Mouse (Mus musculus) heart, embryonic 13.5 days (tissue): Measurements from ENCODE around the gene Dock1. TPM values are rescaled to one million over a fixed set of nuclear protein-coding genes. Genes with fewer than 3 reads are reported as not detected.

Experiments
- ATAC-seq: fragments of 200-750 bp; cut with Nextera tagmentation; 2 replicates; pipeline ENCODE4 v1.8.0; 2017; ENCODE audit warnings: moderate TSS enrichment; ENCODE audit not compliant: insufficient number of reproducible peaks, low FRiP score, low TSS enrichment; ENCODE audit errors: extremely low read depth
- H3K27ac ChIP-seq: fragments of 300-500 bp; sonication (generic); replicated peaks from 2 replicates; pipeline ENCODE4 v1.5.1; 2015; ENCODE audit warnings: moderate library complexity, mild to moderate bottlenecking, inconsistent platforms
- H3K27me3 ChIP-seq: fragments of 300-500 bp; sonication (generic); replicated peaks from 2 replicates; pipeline ENCODE4 v1.6.1; 2015; ENCODE audit warnings: mild to moderate bottlenecking, inconsistent platforms
- H3K36me3 ChIP-seq: fragments of 300-500 bp; sonication (generic); 2 replicates; pipeline ENCODE4 v1.6.1; 2015; ENCODE audit warnings: mild to moderate bottlenecking, inconsistent platforms
- H3K4me1 ChIP-seq: fragments of 300-500 bp; sonication (generic); 2 replicates; pipeline ENCODE4 v1.6.1; 2015; ENCODE audit warnings: inconsistent platforms
- H3K4me2 ChIP-seq: fragments of 300-500 bp; sonication (generic); 2 replicates; pipeline ENCODE4 v1.6.1; 2015; ENCODE audit warnings: inconsistent platforms, mild to moderate bottlenecking, moderate library complexity
- H3K4me3 ChIP-seq: fragments of 300-500 bp; sonication (generic); 2 replicates; pipeline ENCODE4 v1.5.1; 2015; ENCODE audit warnings: moderate library complexity, mild to moderate bottlenecking, inconsistent platforms
- H3K9ac ChIP-seq: fragments of 300-500 bp; sonication (generic); 2 replicates; pipeline ENCODE4 v1.6.1; 2015; ENCODE audit warnings: inconsistent platforms, mild to moderate bottlenecking, moderate library complexity
- H3K9me3 ChIP-seq: fragments of 300-500 bp; sonication (generic); 2 replicates; pipeline ENCODE4 v1.6.1; 2016; ENCODE audit warnings: inconsistent platforms
- WGBS: fragments of 180-500 bp; shearing (Covaris S2); methylation state at CpG from one replicate; pipeline ENCODE4 v1.1.7; 2015; ENCODE audit warnings: mixed read lengths; 5-methylcytosine and 5-hydroxymethylcytosine counted together
- polyA plus RNA-seq: library from polyadenylated mRNA; unstranded; fragments of >200 nt; fragmentation: Nextera tagmentation; extraction: Ambion mirVana; gene quantifications from 2 replicates; pipeline ENCODE4 v1.2.1, GENCODE M21; 2015

Dock1 gene
- polyA plus RNA-seq, 1 experiment from 2014 or later, result 19.8 TPM

DNA sequence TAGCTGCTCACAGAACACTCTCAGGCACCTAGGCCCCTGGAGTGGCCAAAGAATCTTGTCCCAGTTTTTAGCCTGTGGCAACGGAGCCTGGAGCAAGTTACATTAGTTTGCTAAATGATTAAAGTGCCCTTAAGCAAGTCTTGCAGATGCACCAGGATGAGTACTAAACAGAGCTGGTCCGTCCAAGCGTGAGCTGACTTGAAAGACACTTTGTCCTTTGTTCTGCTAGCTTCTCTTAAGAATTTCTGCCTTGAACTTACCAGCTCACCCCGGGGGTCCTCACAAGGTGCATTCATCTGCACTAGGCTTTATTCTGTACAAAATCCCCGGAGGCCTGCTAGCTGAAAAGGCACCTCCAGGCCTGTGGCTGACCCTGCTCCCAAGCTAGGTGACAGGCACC, 394.8 kb downstream of the Dock1 start:
- Histone ChIP-seq H3K9me3 (peaks cover 7% of the 10 kb centered on the region), H3K9ac (no peak overlapping the region), H3K4me1 (no peaks in the 10 kb centered on the region), H3K4me2 (no peak overlapping the region), H3K27ac (no peak overlapping the region), H3K4me3 (no peak overlapping the region), H3K36me3 (peaks cover 17% of the 10 kb centered on the region), H3K27me3 (no peaks in the 10 kb centered on the region)
- ATAC-seq, result no peak
- 71% methylated on average over 5 of the region's 5 CpGs for WGBS

DNA sequence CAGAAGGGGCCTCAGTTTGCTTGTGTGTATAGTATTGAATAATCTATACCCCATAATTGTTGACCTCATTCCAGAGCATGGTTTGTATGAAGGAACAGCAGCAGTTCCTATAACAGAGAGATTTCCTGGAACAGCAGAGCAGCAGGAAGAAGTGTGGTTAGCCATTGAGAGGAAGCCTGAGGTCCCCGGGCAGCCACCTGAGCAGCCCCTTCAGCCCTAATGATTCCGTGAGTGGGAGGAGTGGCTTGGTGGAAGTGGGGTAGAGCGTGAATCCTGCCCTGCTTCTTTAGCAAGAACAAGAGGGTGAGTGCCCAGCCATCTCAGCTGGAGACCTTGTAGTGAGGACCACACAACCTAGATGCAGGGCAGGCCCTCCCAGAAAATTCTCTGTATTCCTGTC, 398.4 kb downstream of the Dock1 start:
- no peak for ATAC-seq
- H3K4me3 ChIP-seq, result no peak overlapping the region
- no peaks in the 10 kb centered on the region for H3K4me1 ChIP-seq
- no peak overlapping the region for H3K27ac ChIP-seq
- H3K36me3 ChIP-seq, result peaks cover 7% of the 10 kb centered on the region; the same call in 1 of the 2 replicates
- H3K9ac ChIP-seq, result no peak overlapping the region
- H3K27me3 ChIP-seq, result no peaks in the 10 kb centered on the region
- H3K4me2 ChIP-seq, result no peak overlapping the region
- WGBS, result 81% methylated on average over 3 of the region's 3 CpGs
- peaks cover 6% of the 10 kb centered on the region; the same call in 1 of the 2 replicates for H3K9me3 ChIP-seq

DNA sequence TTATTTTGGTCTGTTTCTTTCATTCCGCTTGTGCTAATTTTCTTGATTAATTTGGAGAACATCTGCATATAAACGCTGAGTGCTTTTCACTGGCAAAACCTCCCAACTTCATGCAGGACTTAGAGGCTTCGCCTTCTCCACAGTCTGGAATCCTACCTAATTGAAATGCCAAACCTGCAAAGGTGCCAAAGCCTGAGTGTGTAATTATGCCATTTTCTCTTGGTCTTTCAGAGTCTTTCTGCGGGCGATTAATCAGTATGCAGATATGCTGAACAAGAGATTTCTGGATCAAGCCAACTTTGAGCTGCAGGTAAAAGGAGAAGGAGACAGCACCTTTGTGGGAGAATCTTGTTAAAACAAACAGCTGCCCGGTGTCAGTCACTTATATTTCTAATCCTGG, 406.4 kb downstream of the Dock1 start:
- no peaks in the 10 kb centered on the region for H3K27me3 ChIP-seq

DNA sequence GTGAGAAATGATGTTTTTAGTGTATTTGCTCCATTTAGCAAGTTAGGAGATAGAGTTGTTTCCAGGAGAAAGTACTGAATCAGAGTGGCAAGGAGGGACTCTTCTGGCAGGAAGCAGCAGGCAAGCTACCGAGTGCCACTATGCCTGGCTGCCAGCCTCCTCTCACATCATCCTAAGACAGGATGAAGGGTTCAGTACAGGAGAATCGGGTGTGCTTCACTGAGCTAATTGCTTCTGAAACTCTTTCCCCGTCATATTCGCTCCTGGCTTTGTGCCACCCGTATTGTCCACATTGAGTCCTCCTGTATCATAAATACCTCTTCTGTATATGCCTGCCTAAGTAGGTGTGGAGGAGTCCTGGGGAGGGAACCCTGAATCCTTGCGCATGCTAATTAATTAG, 406.9 kb downstream of the Dock1 start:
- Histone ChIP-seq H3K4me2 (no peak overlapping the region), H3K9ac (no peak overlapping the region), H3K27me3 (no peaks in the 10 kb centered on the region), H3K4me1 (0 out of 2 replicates have a peak, but pooled peaks cover 2% of the 10 kb centered on the region), H3K4me3 (no peak overlapping the region), H3K27ac (no peak overlapping the region), H3K9me3 (no peaks in the 10 kb centered on the region), H3K36me3 (peaks cover 20% of the 10 kb centered on the region)
- 76% methylated on average over 6 of the region's 6 CpGs for WGBS
- ATAC-seq, result no peak

More for the DNA sequence above, 406.4 kb downstream of the Dock1 start:
- 81% methylated on average over 6 of the region's 6 CpGs for WGBS
- ATAC-seq, result no peak
- no peak overlapping the region for H3K9ac ChIP-seq
- H3K9me3 ChIP-seq, result no peaks in the 10 kb centered on the region
- H3K27ac ChIP-seq, result no peak overlapping the region
- no peak overlapping the region for H3K4me2 ChIP-seq
- H3K4me1 ChIP-seq, result 0 out of 2 replicates have a peak, but pooled peaks cover 2% of the 10 kb centered on the region
- no peak overlapping the region for H3K4me3 ChIP-seq
- H3K36me3 ChIP-seq, result peaks cover 16% of the 10 kb centered on the region

DNA sequence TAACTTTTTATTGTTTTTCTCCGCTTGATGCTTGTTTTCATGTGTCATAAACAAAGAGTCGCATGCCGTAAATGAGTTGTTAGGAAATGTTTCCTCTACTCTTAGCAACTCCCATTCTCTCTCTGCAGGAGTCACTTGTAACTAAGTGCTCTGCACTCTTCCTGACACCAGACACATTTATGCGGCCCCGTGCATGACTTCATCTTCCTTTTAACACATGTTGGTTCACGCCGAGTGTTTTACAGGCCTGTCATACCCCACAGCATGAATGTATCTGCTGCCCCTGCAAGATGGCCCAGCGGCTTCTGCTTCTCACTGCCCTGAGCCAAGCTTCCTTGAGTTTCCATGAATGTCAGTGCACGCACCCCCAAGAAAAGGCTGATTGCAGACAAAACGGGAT, 407.4 kb downstream of the Dock1 start:
- H3K4me1 ChIP-seq, result 0 out of 2 replicates have a peak, but pooled peaks cover 2% of the 10 kb centered on the region
- no peak for ATAC-seq
- H3K36me3 ChIP-seq, result peaks cover 25% of the 10 kb centered on the region
- no peak overlapping the region for H3K9ac ChIP-seq
- H3K4me2 ChIP-seq, result no peak overlapping the region
- H3K4me3 ChIP-seq, result no peak overlapping the region
- WGBS, result 56% methylated on average over 10 of the region's 10 CpGs
- no peak overlapping the region for H3K27ac ChIP-seq
- no peaks in the 10 kb centered on the region for H3K9me3 ChIP-seq
- no peaks in the 10 kb centered on the region for H3K27me3 ChIP-seq

DNA sequence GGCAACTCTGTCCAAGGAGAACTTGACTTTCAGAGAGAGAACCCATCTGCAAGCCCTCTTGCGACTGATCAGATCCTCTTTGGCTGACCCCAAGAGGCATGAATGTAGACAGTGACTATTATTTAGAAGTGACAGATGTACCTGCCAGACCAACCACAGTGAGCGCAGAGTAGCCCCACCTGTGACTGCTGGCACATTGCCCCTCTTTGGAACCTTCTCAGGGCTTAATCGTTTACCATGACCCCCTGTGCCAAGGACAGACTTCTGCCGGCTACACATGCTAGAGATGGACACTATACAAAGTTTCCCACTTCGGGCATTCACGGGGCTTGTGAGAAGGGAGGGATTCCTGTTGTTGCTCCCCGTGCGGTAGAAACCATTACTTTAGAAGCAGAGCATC, 413.0 kb downstream of the Dock1 start:
- H3K4me3 ChIP-seq, result no peak overlapping the region
- H3K4me2 ChIP-seq, result no peak overlapping the region
- H3K36me3 ChIP-seq, result peaks cover 23% of the 10 kb centered on the region
- no peak overlapping the region for H3K27ac ChIP-seq
- ATAC-seq, result no peak
- no peak overlapping the region for H3K9ac ChIP-seq
- 75% methylated on average over 8 of the region's 8 CpGs for WGBS
- peaks cover 21% of the 10 kb centered on the region for H3K4me1 ChIP-seq
- H3K27me3 ChIP-seq, result no peaks in the 10 kb centered on the region
- no peaks in the 10 kb centered on the region for H3K9me3 ChIP-seq

DNA sequence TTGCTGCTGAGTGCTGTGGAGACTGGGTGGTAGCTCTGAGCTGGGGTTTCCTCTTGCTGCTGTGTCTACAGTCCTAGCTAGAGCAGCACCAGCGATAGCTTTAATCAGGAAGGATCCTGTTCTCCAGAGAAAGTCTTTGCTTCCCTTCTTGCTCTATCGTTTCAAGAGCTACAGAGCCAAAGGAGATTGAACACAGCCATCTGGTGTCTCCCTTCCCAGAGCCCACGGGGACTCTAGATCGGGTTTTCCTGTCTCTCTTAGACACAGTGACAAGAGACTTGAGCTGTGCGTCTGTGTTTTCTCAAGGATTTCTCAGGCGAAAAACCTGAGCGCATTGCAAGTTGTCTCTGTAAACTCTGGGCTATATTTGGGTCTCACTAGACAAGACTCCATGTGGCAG, 413.6 kb downstream of the Dock1 start:
- peaks cover 27% of the 10 kb centered on the region for H3K4me1 ChIP-seq
- peak overlapping the region; percentile 46; the same call in 1 of the 2 replicates for H3K27ac ChIP-seq
- WGBS, result 31% methylated on average over 7 of the region's 7 CpGs
- H3K4me2 ChIP-seq, result peak overlapping the region; percentile 18; the same call in 1 of the 2 replicates
- H3K9me3 ChIP-seq, result no peaks in the 10 kb centered on the region
- no peak for ATAC-seq
- H3K27me3 ChIP-seq, result no peaks in the 10 kb centered on the region
- H3K4me3 ChIP-seq, result no peak overlapping the region
- H3K9ac ChIP-seq, result no peak overlapping the region
- H3K36me3 ChIP-seq, result peaks cover 22% of the 10 kb centered on the region

DNA sequence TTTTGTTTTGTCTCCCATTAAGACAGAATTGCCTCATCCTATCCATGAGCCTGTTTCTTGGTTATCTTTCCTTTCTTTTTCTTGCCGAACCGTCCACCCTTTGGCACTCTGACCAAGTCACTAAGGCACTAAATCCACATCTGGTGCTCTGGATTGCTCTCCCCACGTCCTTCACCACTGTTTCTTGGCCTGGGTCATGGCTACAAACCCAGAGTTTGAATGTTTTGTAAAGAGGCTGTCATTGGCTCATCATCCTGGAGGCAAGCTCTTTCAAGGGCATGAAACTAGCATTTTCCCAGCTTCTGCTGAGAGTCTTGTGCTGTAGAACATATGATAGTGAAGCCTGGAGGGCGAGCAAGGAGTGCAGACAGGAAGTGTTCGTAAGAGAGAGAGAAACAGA, 416.1 kb downstream of the Dock1 start:
- WGBS, result 69% methylated on average over 5 of the region's 5 CpGs
- H3K27me3 ChIP-seq, result no peaks in the 10 kb centered on the region

DNA sequence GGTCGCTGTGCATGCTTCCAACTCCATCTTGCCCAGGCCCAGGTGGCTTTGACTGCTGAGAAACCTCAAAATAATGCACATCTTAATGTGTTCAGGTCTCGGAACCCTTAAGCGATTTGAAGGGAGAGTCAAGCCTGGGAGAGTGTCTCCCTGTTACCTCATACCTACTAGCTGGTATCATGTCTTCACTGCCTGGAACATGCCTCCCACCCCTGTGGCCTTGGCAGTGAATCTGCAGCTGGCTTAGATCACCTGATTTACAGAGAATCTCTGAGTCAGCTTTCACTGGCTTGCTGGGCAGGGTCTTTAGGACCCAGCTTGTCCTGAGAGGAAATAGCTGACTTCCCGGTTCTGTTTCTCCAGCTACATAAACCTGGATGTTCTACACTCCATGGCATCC, 419.2 kb downstream of the Dock1 start:
- 80% methylated on average over 4 of the region's 4 CpGs for WGBS
- no peaks in the 10 kb centered on the region for H3K27me3 ChIP-seq
- H3K4me1 ChIP-seq, result peaks cover 23% of the 10 kb centered on the region
- H3K36me3 ChIP-seq, result peaks cover 14% of the 10 kb centered on the region; the same call in 1 of the 2 replicates
- H3K27ac ChIP-seq, result no peak overlapping the region
- H3K9ac ChIP-seq, result no peak overlapping the region
- ATAC-seq, result no peak
- H3K9me3 ChIP-seq, result no peaks in the 10 kb centered on the region
- no peak overlapping the region for H3K4me3 ChIP-seq
- H3K4me2 ChIP-seq, result no peak overlapping the region

More for the DNA sequence above, 416.1 kb downstream of the Dock1 start:
- Histone ChIP-seq H3K4me3 (no peak overlapping the region), H3K36me3 (peaks cover 17% of the 10 kb centered on the region), H3K9ac (no peak overlapping the region), H3K4me1 (peaks cover 31% of the 10 kb centered on the region), H3K4me2 (no peak overlapping the region), H3K9me3 (no peaks in the 10 kb centered on the region), H3K27ac (no peak overlapping the region)
- no peak for ATAC-seq

DNA sequence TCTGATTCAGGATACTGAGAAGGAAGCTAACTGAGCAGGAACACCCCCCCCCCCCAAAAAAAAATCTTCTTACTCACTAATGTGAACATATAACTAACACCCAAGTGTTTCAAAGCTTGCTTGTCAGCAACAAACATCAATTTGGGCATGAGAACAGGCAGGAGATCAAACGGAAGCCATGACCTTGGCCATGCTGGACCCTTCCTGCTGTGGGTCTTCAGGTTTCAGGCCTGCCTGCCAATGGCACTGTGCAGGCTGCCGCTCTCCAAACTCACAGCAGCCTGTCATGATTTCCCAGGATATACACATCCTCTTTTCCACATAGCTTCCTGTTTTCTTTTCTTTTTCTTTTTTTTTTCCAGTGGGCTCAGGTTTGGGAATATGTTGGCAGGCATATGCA, 423.4 kb downstream of the Dock1 start:
- H3K27me3 ChIP-seq, result no peaks in the 10 kb centered on the region
- H3K36me3 ChIP-seq, result peaks cover 19% of the 10 kb centered on the region; the same call in 1 of the 2 replicates
- ATAC-seq, result no peak
- H3K27ac ChIP-seq, result no peak overlapping the region
- H3K4me3 ChIP-seq, result no peak overlapping the region
- no peak overlapping the region for H3K9ac ChIP-seq
- H3K4me1 ChIP-seq, result peaks cover 12% of the 10 kb centered on the region
- H3K9me3 ChIP-seq, result no peaks in the 10 kb centered on the region
- WGBS, result 56% methylated on average over 2 of the region's 2 CpGs
- H3K4me2 ChIP-seq, result no peak overlapping the region

DNA sequence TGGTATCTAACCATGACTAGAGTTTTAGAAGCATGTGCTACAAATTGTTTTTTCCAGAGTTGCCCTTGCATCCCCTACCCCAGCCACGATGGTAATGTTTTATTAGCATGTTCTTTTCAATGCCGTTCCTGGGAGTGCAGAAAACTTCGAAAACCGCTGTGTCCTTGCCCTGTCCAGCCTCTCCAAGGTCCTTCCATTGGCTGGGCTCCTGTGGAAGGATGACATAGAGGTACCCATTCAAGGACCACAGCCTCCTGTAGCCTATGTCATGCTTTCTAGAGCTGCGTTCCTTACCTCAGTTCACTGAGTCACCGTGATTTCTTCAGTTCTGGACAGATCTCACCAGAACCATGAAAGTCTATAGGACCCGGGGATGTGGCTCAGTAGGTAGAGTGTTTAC, 431.5 kb downstream of the Dock1 start:
- Histone ChIP-seq H3K27ac (no peak overlapping the region), H3K27me3 (no peaks in the 10 kb centered on the region), H3K9me3 (no peaks in the 10 kb centered on the region), H3K4me1 (peaks cover 15% of the 10 kb centered on the region), H3K9ac (no peak overlapping the region), H3K36me3 (peaks cover 24% of the 10 kb centered on the region), H3K4me2 (no peak overlapping the region), H3K4me3 (no peak overlapping the region)
- no peak for ATAC-seq
- WGBS, result 88% methylated on average over 7 of the region's 7 CpGs

DNA sequence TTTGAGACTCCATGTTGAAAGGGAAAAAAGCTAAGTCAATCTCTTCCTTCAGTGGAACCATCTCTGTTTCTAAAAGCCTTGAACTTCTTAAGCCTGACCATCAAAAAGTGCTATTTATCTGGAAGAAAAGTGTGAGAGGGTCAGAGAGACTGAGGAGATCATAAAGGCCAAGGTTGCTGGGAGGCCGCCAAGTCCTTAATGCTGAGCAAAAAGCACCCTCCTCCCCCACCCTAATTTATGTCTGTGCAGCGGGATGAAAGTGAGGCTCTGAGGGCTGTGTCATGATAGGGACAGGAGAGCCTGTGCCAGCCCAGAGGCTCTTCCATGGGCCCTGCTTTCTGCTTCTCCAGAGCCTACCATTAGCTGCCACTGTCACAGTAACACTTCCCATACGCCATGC, 436.1 kb downstream of the Dock1 start:
- Histone ChIP-seq H3K36me3 (peaks cover 46% of the 10 kb centered on the region), H3K4me3 (no peak overlapping the region), H3K4me2 (no peak overlapping the region), H3K27ac (no peak overlapping the region), H3K4me1 (no peaks in the 10 kb centered on the region), H3K9ac (no peak overlapping the region), H3K27me3 (no peaks in the 10 kb centered on the region), H3K9me3 (no peaks in the 10 kb centered on the region)
- ATAC-seq, result no peak
- 73% methylated on average over 3 of the region's 3 CpGs for WGBS
